Mouse (Mus musculus) testis, postnatal 10 days (tissue): ENCODE data around the gene Hapln4.
A peak's percentile ranks its signal among the peaks of the same experiment; 100 is the strongest.

ENCODE experiments used
- DNase-seq: peaks from one replicate; pipeline ENCODE4 v3.0.0; 2021; ENCODE audit warnings: low spot score

The Hapln4 gene

DNA sequence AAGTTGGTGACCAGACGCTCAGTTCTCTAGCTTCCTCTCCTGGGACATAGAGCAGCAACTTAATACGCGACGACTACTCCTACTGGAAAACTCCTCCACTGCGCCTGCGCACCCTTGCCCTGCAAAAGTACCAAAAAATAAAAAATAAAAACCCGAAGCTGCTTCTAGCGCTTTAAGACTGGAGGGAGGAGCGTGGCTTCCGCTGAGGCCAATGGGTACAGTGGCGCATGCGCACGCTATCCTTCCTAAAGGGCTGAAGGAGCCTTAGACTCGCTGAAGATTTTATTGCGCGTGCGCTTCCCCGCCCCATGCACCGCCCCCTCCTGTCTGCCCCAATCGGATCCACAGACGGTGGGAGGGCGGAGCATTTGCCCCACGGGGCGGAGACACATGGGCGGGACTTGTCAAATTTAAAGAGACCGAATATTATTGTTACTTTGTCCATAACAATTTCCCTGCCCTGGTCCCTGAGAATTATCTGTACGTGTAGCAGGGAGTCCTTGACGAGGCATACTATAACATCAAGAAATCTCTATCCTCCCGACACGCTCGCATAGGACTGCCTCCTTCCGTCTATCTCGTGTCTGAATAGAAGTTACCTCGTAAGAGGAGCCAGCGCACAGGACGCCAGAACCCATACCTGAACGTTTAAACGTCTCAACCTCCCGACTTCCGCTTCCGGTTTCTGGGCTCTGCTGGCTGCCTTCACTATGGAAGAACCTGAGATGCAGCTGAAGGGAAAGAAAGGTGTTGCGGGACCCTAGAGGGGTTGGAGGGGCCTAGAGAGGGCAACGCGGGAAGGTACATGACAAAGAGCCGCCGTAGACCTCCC, 56.0 kb downstream of the Hapln4 start, which contains the start of the genes Rfxank, Borcs8 and Mef2b:
Gene Rfxank (minus strand): TSS at position 129 of the 832 bp plus-strand sequence.
Gene Borcs8 (plus strand): TSS at position 474 of the 832 bp plus-strand sequence.
Gene Mef2b (plus strand): TSS at position 686 of the 832 bp plus-strand sequence.
- DNase-seq, result peak; percentile 99

DNA sequence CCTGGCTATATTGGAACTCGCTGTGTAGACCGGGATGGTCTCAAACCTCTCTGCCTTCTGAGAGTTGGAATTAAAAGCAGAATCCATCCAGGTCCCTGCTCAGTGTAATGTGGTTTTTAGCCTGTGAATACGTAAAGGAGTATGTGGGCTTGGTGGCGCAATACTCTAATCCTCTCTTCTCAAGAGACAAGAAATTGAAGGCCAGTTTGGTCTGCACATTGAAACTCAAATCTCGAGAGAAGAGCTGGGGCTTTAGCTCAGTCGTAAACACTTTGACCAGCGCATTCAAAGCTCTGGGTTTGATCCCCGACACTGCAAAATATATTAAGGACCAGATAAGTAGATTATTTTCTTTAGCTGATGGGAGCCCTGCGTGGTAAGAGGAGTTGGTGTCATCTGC, 56.7 kb downstream of the Hapln4 start:
- no peak for DNase-seq
